Mouse (Mus musculus): ENCODE measurements around the gene Grap2. TPM values are rescaled to one million over a fixed set of nuclear protein-coding genes. Genes with fewer than 3 reads are reported as not detected.

The Grap2 gene
- polyA plus RNA-seq, 1 experiment = under 0.01 TPM

GRCm38 (mm10) chr15:80674700-80675099, 102.3 kb downstream of the Grap2 start:
- H3K36me3 ChIP-seq (ENCODE audit: control insufficient read depth, insufficient read depth) = no peaks in the 10 kb centered on the region
- H3K79me2 ChIP-seq (ENCODE audit: control insufficient read depth, insufficient read depth) = no peaks in the 10 kb centered on the region
- TF ChIP-seq FOSL1 (IDR thresholded peaks at IDR 0.05; ENCODE audit: insufficient read depth, low read length, poor library complexity, severe bottlenecking) (no peak), CTCF (IDR thresholded peaks at IDR 0.05; ENCODE audit: control insufficient read depth, insufficient read depth, insufficient read length) (no peak), MYOD1 (IDR thresholded peaks at IDR 0.05; ENCODE audit: control insufficient read depth, insufficient read length, low read depth) (no peak)
- no peak overlapping the region for H3ac ChIP-seq (ENCODE audit: control insufficient read depth, insufficient read length, low read depth)
- H3K4me3 ChIP-seq (ENCODE audit: insufficient read depth, poor library complexity, severe bottlenecking) = no peak overlapping the region
- no peaks in the 10 kb centered on the region for H3K79me3 ChIP-seq (ENCODE audit: low read depth)
- H3K27me3 ChIP-seq (ENCODE audit: control insufficient read depth, insufficient read depth, insufficient read length) = no peaks in the 10 kb centered on the region

DNA sequence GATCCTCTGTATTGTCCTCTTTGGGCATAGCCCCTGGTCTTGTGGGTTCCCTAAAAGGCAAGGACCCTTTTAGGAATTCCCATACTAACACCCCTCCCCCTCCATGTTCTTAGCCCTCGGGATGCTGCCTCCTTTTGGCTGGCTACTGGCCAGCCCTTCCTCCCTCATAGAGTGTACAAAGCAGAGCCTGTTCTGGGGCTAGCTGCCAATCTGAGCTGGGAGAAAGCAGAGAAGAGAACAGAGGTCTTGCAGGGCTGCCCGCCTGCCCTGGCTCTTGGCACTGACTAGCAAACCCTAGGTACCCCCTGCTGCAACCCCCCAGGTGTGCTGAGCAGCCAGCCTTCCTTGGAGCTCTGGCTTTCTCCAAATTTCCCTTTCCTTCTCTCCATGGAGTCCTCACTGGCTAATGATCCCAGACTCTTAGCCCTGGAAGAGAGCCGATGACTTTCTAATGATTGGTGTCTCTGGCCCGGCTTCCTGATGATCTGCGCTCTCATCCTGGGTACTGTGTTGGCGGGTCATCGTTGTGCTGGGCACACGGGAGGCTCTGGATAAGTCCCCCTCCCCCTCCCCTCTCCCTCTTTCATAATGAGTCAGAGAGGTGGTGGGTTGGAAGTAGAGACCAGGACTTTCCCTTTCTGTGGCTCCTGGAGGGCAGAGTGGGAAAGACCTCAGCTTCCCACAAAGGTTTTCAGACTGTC, 107.3 kb downstream of the Grap2 start:
- no peaks in the 10 kb centered on the region for H3K79me2 ChIP-seq (ENCODE audit: control insufficient read depth, insufficient read depth)
- H3K79me3 ChIP-seq (ENCODE audit: low read depth) = no peaks in the 10 kb centered on the region
- no peak overlapping the region for H3K4me3 ChIP-seq (ENCODE audit: insufficient read depth, poor library complexity, severe bottlenecking)
- TF ChIP-seq MAX (IDR thresholded peaks at IDR 0.05) (no peak), CTCF (IDR thresholded peaks at IDR 0.05; ENCODE audit: control insufficient read depth, insufficient read depth, insufficient read length) (no peak), MYOD1 (IDR thresholded peaks at IDR 0.05; ENCODE audit: control insufficient read depth, insufficient read length, low read depth) (no peak), USF1 (IDR thresholded peaks at IDR 0.05; ENCODE audit: low read depth) (no peak), MYOG (IDR thresholded peaks at IDR 0.05; ENCODE audit: control insufficient read depth, extremely low read depth, insufficient read length) (no peak), FOSL1 (IDR thresholded peaks at IDR 0.05; ENCODE audit: insufficient read depth, low read length, poor library complexity, severe bottlenecking) (no peak), CEBPB (IDR thresholded peaks at IDR 0.05; ENCODE audit: low read depth) (no peak)
- H3K36me3 ChIP-seq (ENCODE audit: control insufficient read depth, insufficient read depth) = no peaks in the 10 kb centered on the region
- no peaks in the 10 kb centered on the region for H3K27me3 ChIP-seq (ENCODE audit: control insufficient read depth, insufficient read depth, insufficient read length)
- H3ac ChIP-seq (ENCODE audit: control insufficient read depth, insufficient read length, low read depth) = no peak overlapping the region

DNA sequence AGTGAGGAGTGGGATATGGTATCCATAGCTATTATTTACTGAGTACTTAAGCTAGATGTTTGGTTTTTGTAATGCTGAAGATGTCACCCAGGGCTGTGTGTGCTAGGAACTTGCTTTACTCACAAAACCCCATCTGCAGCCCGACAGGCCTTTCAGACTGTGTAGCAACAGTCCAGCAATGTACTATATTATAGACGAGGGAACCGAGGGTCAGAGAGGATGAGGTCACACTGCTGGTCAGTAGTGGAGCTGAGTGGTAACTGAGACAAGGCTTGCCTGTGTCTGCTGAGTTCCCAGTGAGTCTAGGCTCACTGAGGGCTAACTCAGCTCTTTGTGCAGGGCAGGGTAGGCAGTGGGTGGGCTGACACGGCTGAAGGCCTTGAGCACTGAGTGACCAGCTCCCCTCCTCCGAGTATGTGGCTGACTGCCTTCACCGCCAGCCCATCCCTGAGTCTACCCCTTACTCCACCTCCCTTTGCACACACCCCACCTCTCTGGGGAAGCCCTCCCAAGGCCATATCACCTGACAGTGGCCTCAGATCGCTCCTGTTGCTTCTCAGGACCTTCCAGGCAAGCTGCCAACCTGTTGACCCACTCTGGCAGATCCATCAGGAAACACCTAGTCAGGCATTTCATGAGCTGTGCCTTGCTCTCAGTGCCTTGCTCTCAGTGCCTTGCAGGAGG, 108.1 kb downstream of the Grap2 start:
- no peaks in the 10 kb centered on the region for H3K79me3 ChIP-seq (ENCODE audit: low read depth)
- H3ac ChIP-seq (ENCODE audit: control insufficient read depth, insufficient read length, low read depth) = no peak overlapping the region
- H3K36me3 ChIP-seq (ENCODE audit: control insufficient read depth, insufficient read depth) = no peaks in the 10 kb centered on the region
- H3K79me2 ChIP-seq (ENCODE audit: control insufficient read depth, insufficient read depth) = no peaks in the 10 kb centered on the region
- no peak for TF ChIP-seq CEBPB (IDR thresholded peaks at IDR 0.05; ENCODE audit: low read depth)
- no peak for TF ChIP-seq FOSL1 (IDR thresholded peaks at IDR 0.05; ENCODE audit: insufficient read depth, low read length, poor library complexity, severe bottlenecking)
- TF ChIP-seq MAX (IDR thresholded peaks at IDR 0.05) = no peak
- no peak for TF ChIP-seq MYOG (IDR thresholded peaks at IDR 0.05; ENCODE audit: control insufficient read depth, extremely low read depth, insufficient read length)
- no peak for TF ChIP-seq MYOD1 (IDR thresholded peaks at IDR 0.05; ENCODE audit: control insufficient read depth, insufficient read length, low read depth)
- TF ChIP-seq USF1 (IDR thresholded peaks at IDR 0.05; ENCODE audit: low read depth) = no peak
- TF ChIP-seq CTCF (IDR thresholded peaks at IDR 0.05; ENCODE audit: control insufficient read depth, insufficient read depth, insufficient read length) = no peak
- H3K4me3 ChIP-seq (ENCODE audit: insufficient read depth, poor library complexity, severe bottlenecking) = no peak overlapping the region
- peaks cover 7% of the 10 kb centered on the region for H3K27me3 ChIP-seq (ENCODE audit: control insufficient read depth, insufficient read depth, insufficient read length)

DNA sequence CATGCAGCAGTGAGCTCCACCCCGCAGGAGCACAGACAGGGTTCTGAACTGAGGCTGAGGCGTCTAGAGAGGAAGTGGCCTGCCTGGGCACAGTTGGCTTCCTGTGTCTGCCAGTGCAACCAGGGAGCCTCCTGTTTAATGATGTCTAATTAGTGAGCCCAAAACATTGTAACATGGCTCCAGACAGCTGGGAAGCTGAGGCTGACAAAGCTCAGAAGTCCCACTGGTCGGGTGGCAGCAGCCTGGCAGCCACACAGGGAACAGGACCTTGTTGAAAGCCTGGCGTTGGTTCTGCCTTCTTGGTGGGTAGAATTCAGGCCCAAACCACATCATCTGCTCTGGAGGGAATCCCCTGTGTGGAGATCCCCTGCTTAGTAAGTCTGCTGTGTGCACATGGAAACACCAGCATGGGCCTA, 109.1 kb downstream of the Grap2 start:
- TF ChIP-seq MAX (IDR thresholded peaks at IDR 0.05) (no peak), FOSL1 (IDR thresholded peaks at IDR 0.05; ENCODE audit: insufficient read depth, low read length, poor library complexity, severe bottlenecking) (no peak), MYOG (IDR thresholded peaks at IDR 0.05; ENCODE audit: control insufficient read depth, extremely low read depth, insufficient read length) (no peak), CTCF (IDR thresholded peaks at IDR 0.05; ENCODE audit: control insufficient read depth, insufficient read depth, insufficient read length) (no peak), MYOD1 (IDR thresholded peaks at IDR 0.05; ENCODE audit: control insufficient read depth, insufficient read length, low read depth) (no peak), USF1 (IDR thresholded peaks at IDR 0.05; ENCODE audit: low read depth) (no peak), CEBPB (IDR thresholded peaks at IDR 0.05; ENCODE audit: low read depth) (no peak)
- H3K79me2 ChIP-seq (ENCODE audit: control insufficient read depth, insufficient read depth) = no peaks in the 10 kb centered on the region

GRCm38 (mm10) chr15:80682343-80682742, 109.9 kb downstream of the Grap2 start:
- Histone ChIP-seq H3K4me3 (ENCODE audit: insufficient read depth, poor library complexity, severe bottlenecking) (no peak overlapping the region), H3ac (ENCODE audit: control insufficient read depth, insufficient read length, low read depth) (no peak overlapping the region), H3K36me3 (ENCODE audit: control insufficient read depth, insufficient read depth) (no peaks in the 10 kb centered on the region), H3K79me2 (ENCODE audit: control insufficient read depth, insufficient read depth) (no peaks in the 10 kb centered on the region), H3K79me3 (ENCODE audit: low read depth) (no peaks in the 10 kb centered on the region), H3K27me3 (ENCODE audit: control insufficient read depth, insufficient read depth, insufficient read length) (peaks cover 21% of the 10 kb centered on the region)
- TF ChIP-seq MYOD1 (IDR thresholded peaks at IDR 0.05; ENCODE audit: control insufficient read depth, insufficient read length, low read depth) (no peak), USF1 (IDR thresholded peaks at IDR 0.05; ENCODE audit: low read depth) (no peak)

More for the DNA sequence above, 109.1 kb downstream of the Grap2 start:
- Histone ChIP-seq H3K79me3 (ENCODE audit: low read depth) (no peaks in the 10 kb centered on the region), H3K4me3 (ENCODE audit: insufficient read depth, poor library complexity, severe bottlenecking) (no peak overlapping the region), H3K27me3 (ENCODE audit: control insufficient read depth, insufficient read depth, insufficient read length) (peaks cover 15% of the 10 kb centered on the region), H3ac (ENCODE audit: control insufficient read depth, insufficient read length, low read depth) (no peak overlapping the region), H3K36me3 (ENCODE audit: control insufficient read depth, insufficient read depth) (no peaks in the 10 kb centered on the region)

DNA sequence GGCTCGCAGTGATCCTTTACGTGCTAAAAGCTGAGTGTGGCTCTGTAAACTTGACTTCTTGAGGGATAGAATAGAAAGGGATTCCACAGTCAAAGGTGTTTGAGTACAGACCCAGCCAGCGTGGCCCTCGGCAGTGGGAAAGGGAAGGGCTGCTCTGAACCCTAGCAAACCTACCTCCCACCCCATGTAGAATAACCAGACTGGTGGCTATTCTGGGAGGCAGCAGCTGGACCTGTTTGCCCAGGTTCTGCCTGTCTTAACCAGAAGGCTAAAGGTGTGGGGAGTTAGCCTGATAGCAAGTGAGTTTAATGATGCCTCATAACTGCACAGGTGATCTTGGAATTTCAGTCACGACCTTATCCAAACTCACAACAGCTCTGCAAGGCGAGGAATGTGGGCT, 110.8 kb downstream of the Grap2 start:
- H3K4me3 ChIP-seq (ENCODE audit: insufficient read depth, poor library complexity, severe bottlenecking) = no peak overlapping the region
- no peak overlapping the region for H3ac ChIP-seq (ENCODE audit: control insufficient read depth, insufficient read length, low read depth)
- H3K79me2 ChIP-seq (ENCODE audit: control insufficient read depth, insufficient read depth) = no peaks in the 10 kb centered on the region
- TF ChIP-seq CEBPB (IDR thresholded peaks at IDR 0.05; ENCODE audit: low read depth) (no peak), MYOG (IDR thresholded peaks at IDR 0.05; ENCODE audit: control insufficient read depth, extremely low read depth, insufficient read length) (no peak), FOSL1 (IDR thresholded peaks at IDR 0.05; ENCODE audit: insufficient read depth, low read length, poor library complexity, severe bottlenecking) (no peak), CTCF (IDR thresholded peaks at IDR 0.05; ENCODE audit: control insufficient read depth, insufficient read depth, insufficient read length) (no peak), USF1 (IDR thresholded peaks at IDR 0.05; ENCODE audit: low read depth) (no peak), MAX (IDR thresholded peaks at IDR 0.05) (no peak), MYOD1 (IDR thresholded peaks at IDR 0.05; ENCODE audit: control insufficient read depth, insufficient read length, low read depth) (no peak)
- no peaks in the 10 kb centered on the region for H3K36me3 ChIP-seq (ENCODE audit: control insufficient read depth, insufficient read depth)
- peaks cover 27% of the 10 kb centered on the region for H3K27me3 ChIP-seq (ENCODE audit: control insufficient read depth, insufficient read depth, insufficient read length)
- no peaks in the 10 kb centered on the region for H3K79me3 ChIP-seq (ENCODE audit: low read depth)
